Mouse (Mus musculus) urinary bladder, postnatal 36 days (tissue): ENCODE measurements around the gene Hyal2.

Experiments used
- DNase-seq, 2 experiments: peaks; one replicate each; pipeline ENCODE4 v3.0.0; 2022; ENCODE audit warnings: low spot score in 2 of 2, mixed read lengths in 1 of 2

Hyal2 gene

GRCm38 (mm10) chr9:107609433-107609830, 41.7 kb downstream of the Hyal2 start:
- DNase-seq, result no peak

DNA sequence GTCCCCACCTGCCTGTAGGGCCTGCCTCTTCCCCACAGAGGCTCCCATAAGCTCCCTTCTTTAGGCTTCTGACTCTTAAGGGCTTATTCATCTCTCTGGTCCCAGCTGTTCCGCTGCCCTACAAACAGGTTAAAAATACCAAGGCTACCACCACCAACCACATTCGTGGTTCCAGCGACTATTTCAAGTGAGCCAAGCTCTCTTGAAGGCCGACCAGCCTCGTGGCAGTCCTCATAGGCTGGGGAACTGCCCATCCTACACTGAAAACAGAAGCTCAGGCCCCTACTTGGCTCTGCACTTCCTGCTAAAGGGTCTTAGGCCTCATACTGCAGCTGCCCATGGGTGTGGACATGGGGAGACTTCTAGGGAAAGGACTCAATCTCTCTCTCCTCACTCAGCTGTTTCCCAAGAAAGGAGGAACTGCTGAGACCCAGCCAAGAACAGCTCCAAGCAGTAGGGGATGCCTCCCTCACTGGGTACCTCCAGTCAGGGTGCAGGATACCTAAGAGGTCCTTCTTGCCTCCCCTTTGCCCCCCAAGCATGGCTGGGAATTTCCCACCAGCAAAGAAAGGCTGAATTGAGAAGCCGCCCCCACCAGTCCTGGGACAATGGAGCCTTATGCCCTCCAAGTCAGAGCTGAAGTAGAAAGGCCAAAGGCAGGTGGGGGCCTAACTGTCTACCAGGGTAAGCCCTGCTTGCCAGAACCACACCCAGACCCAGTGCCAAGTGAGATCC, 43.9 kb downstream of the Hyal2 start:
- DNase-seq, result no peak

DNA sequence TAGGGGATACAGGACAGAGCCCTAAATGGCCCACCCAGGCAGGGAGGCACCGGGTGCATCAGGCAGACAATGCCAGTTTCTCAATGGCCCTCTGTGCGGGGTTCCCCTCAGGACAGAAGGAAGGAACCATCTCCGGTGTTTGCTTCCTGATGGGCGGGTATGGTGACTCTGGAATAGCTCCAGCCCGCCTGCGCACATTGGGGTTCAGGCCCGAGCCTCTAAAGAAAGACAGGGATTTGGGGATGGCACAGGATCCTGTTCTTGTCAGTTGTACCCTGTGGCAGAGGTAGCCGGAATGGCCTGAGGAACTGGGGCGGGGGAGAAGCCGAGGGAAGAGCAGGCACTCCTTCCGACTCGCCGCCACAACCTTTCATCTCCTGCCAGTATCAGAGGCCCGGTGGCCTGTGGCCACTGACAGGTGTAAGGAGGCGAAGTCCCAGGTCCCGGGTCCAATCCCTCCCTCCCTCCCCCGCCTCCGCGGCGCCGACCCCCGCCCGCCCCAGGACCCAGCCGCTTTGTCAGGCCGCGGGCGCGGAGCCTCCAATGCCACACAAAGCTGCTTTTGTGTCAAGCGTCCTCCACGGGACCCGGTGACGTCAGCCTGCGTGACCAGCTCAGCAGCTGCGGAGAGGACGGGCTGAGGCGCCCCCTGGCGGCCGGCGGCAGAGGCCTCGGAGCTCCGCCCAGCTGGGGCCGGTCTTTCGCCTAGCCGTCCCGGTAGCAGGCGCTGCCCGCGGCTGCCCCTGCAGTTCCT, 44.6 kb downstream of the Hyal2 start:
- peak; percentile 97 to 99 for DNase-seq

GRCm38 (mm10) chr9:107612945-107613569, 45.3 kb downstream of the Hyal2 start:
- no peak for DNase-seq

DNA sequence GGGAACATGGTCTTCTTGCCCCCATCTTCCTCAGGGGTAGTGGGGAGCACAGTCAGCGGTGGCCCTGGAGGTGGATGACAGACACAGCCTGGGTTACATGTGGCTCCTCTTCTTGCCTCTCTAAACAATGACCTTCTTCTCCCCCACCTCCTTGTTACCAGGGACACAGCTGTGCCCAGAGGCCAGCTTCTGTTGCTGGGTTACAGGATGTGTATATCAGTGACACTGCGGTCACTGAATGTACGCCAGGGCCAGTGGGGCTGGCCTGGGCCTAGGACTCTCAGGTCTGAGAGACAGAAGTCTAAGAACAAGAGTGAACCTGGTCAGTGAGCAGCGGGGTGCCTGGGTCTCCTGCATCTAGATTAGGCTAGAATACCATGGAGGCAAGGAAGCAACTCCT, 47.3 kb downstream of the Hyal2 start:
- DNase-seq, result no peak

DNA sequence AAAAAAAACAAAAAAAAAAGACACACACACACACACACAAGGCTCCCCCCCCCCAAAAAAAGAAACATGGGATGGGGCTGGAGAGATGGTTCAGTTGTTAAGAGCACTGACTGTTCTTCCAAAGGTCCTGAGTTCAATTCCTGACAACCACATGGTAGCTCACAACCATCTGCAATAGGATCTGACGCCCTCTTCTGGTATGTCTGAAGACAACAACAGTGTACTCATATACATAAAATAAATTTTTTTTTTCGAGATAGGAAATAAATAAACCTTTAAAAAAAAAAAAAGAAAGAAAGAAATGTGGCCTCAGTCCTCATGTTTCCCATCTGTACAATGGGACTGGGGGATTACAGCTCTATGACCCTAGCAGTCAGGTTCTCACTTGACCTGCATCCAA, 49.7 kb downstream of the Hyal2 start:
- no peak for DNase-seq

DNA sequence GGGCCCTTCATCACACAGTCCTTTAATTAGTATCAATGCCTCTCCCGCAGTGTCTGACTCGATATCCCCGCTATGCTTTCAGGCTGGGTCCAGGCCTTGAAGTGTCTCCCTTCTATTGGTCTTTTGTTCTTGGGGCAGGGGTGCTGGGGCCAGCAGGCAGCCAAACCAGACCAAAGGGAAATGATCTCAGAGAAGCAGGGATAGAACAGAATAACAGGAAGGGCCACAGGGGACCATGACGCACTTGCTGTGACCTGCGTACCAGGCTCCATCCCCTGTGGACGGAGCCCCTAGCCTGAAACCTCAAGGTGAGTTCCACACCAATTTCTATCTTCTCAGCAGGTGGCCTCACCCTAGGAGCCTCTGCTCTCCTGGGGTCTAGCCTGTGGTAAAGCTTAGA, 50.4 kb downstream of the Hyal2 start:
- no peak for DNase-seq

DNA sequence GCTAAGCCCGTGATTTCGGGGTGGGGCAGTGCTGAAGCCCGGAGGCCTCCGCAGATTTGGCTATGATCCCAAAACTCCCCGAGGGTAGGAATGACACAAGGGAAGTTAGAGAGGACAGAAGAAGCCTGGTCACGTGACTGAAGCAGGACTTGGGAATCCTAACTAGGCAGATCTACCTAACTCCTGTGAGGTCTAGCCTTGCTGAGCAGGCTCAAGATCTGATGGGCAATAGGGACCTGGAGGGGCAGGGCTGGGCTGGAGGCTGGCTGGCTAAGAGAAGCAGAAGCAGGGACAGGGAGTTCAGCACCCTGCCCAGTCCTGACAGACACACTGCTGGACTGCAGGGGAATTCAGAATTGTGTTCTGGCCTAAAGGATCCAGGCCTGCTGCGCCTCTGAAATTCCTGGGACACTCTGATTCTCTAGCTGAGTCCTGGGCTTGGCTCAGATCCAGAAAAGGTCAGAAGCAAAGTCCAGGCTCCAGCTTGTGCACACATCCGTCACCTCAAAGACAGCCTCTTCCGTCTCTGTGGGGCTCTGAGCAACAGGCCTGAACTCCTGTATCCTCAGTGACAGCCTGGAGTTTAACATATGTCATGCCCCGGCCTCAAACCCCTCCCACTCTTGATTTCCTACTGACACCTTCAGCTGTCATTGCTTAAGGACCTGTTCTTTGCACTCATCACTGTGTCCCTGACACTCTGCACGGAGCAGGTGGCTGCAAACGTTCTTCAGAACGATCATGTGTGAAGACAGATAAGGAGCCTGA, 51.2 kb downstream of the Hyal2 start:
- no peak for DNase-seq

DNA sequence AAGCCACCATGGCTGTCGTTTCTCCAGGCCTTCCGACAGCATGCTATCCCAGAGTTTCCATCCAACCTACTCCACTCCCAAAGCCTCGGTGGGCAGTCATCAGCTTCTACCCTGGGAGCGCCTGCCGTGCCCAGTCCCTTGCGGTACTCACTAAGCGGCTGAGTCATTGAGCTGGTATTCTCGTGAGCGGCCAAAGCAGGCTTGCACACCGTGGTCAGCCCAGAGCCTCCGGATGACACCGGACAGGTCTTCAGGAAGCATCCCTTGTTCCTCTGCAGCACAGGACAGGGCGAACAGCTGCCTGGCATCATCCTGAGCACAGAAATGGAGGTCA, 51.8 kb downstream of the Hyal2 start:
- no peak for DNase-seq

- DNase-seq, result no peak
These were observed 53.2 kb downstream of the Hyal2 start for GRCm38 (mm10) chr9:107620954-107621353.
